Mouse (Mus musculus) brain, adult 2 months (tissue): ENCODE data around the gene Btbd35f3.
"Not testable (repeated sequence)": the region's sequence is repeated elsewhere in the genome, so short reads cannot be mapped to it uniquely, and the experiment has no call there.

Experiments used
- DNase-seq: peaks from one replicate; pipeline ENCODE4 v3.0.0; 2011; ENCODE audit warnings: low read depth, low spot score

The Btbd35f3 gene

DNA sequence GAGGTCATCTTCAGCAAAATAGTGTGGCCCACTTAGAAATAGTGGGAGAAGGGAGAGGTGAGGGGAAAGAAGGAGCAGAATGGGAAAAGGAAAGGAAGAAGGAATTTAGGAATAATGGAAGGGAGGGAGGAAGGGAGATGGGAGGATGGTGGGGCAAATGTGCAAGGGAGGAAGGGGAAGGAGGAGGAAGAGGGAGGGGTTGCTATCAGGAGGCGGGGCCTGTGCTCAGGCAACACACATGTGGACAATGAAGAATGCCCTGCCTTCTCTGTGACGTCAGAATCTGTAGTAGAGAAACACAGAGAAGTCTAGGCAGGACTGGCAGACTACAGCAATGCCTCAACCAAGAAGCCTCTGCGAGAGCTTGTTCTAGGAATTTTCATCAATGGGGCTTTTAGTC, at the start of gene Btbd35f3:
Gene Btbd35f3, plus strand, starts transcription at position 301 of the 400 bp plus-strand sequence.
- not testable (repeated sequence) for DNase-seq
